Mouse (Mus musculus) thymus, adult 2 months (tissue): ENCODE measurements around the gene Meox2.

Source experiments
- CTCF ChIP-seq: fragments of 200-500 bp; IDR thresholded peaks from 2 replicates; pipeline ENCODE4 v1.5.1; 2012; ENCODE audit warnings: mild to moderate bottlenecking, control low read depth, low read length, moderate library complexity, borderline replicate concordance; ENCODE audit not compliant: control insufficient read depth, poor library complexity, insufficient read depth; ENCODE audit errors: extremely low read depth
- POLR2A ChIP-seq: fragments of 200-500 bp; IDR thresholded peaks from 2 replicates; pipeline ENCODE4 v1.6.1; 2012; ENCODE audit warnings: mild to moderate bottlenecking, low read length, control low read depth, moderate library complexity; ENCODE audit not compliant: control insufficient read depth, poor library complexity, insufficient read depth; ENCODE audit errors: extremely low read depth

- TF ChIP-seq CTCF = no peak
- TF ChIP-seq POLR2A = no peak
Observed at GRCm38 (mm10) chr12:37106541-37106940, 1.8 kb upstream of the Meox2 start.
